Mouse (Mus musculus): ENCODE measurements around the gene Drap1. TPM values are rescaled to one million over a fixed set of nuclear protein-coding genes. Genes with fewer than 3 reads are reported as not detected.
A peak's percentile ranks its signal among the peaks of the same experiment; 100 is the strongest.

The Drap1 gene
- polyA plus RNA-seq, 1 experiment from 2014 or later, result 262 TPM

DNA sequence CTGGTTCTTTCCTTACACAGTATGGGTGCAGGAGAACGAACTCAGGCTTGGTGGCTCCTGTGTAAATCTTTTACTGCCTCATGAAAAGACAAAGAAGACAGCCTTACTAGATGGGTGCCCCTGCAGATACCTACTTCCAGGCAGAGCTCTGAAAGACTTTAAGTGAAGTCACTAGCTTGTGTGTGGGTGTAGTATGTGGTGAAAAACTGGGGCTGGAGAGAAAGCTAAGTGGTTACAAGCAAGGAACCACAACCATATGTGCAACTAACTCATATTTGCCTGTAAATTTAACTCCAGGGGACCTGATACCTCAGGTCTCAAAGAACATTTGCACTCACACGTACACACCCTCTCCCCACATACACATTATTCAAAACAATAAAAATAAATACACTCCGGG is 35.1 kb upstream of the Drap1 start:
- no peak for ATAC-seq (ENCODE audit: low FRiP score, low read depth)
- Histone ChIP-seq H3K36me3 (peaks cover 16% of the 10 kb centered on the region), H3K9me3 (no peaks in the 10 kb centered on the region), H3K9ac (replicated peaks) (peak overlapping the region; percentile 82), H3K4me3 (peak overlapping the region; percentile 81), H3K27me3 (peaks cover 15% of the 10 kb centered on the region), H3K4me2 (replicated peaks) (peak overlapping the region; percentile 98), H3K4me1 (peaks cover 53% of the 10 kb centered on the region), H3K27ac (replicated peaks) (peak overlapping the region; percentile 73)
- 28% methylated on average over 3 of the region's 3 CpGs for WGBS

DNA sequence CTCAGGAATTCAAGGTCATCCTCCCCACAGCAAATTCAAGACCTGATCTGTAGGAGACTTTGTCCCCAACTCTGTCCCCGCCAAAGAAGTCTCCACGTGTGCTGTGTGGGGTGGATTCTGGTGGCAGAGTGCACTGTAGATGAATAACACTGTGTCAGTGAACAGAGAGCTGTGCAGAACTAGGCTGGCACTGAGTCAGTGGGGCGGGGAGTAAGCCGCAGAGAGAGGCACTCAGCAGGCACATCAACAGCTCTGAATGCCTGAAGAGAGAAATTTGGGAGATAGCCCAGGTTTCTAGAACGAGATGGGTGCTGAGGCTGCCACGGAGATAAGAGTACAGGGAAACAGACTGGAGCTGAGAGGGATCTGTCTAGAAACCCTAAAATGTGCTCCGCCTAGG is 34.2 kb upstream of the Drap1 start:
- no peak overlapping the region for H3K4me3 ChIP-seq
- peaks cover 47% of the 10 kb centered on the region for H3K4me1 ChIP-seq
- H3K27ac ChIP-seq (replicated peaks), result no peak overlapping the region
- H3K9ac ChIP-seq (replicated peaks), result no peak overlapping the region
- 73% methylated on average over 7 of the region's 7 CpGs for WGBS
- H3K4me2 ChIP-seq (replicated peaks), result no peak overlapping the region
- H3K36me3 ChIP-seq, result peaks cover 19% of the 10 kb centered on the region
- ATAC-seq (ENCODE audit: low FRiP score, low read depth), result no peak
- H3K9me3 ChIP-seq, result no peaks in the 10 kb centered on the region
- H3K27me3 ChIP-seq, result peaks cover 15% of the 10 kb centered on the region

DNA sequence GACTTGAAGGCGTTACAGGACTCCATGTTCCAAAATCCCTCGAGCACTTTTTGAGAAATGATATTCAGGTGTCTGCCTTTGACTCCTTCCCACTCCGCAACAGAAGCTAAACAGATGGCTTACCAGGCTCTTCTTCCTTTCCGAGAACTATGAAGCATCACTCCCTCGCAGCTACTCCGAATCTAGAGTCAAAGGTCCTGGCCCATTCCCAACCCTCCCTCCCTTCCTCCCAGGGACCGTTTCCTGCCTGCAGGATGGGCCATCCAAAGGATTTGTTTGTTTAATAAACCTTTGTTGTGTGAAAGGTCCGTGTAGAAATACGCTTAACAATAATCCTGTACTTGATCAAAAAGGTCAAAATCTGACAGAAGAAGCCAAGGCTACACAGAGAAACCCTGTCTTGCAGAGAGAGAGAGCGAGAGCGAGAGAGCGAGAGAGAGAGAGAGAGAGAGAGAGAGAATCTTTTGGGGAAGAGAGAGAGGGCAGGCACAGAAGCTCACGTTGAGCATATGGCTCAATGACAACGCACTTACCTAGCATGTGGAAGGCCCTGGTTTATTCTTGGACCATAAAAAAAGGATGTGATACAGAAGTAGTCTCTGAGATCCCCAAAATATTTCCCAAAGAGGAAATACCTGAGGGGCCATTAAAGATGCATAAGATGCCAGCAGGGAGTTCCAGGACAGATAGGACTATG is 33.1 kb upstream of the Drap1 start, which contains the start of gene Ccdc85b:
Ccdc85b (minus strand) TSS at position 149 of the 697 bp plus-strand sequence.
- peak within 1 kb of the TSS; percentile 83 for H3K9ac ChIP-seq (replicated peaks)
- H3K27ac ChIP-seq (replicated peaks), result peak within 1 kb of the TSS; percentile 87
- peaks cover 15% of the 10 kb centered on the region for H3K27me3 ChIP-seq
- no peaks in the 10 kb centered on the region for H3K9me3 ChIP-seq
- H3K4me3 ChIP-seq, result peak within 1 kb of the TSS; percentile 72
- peaks cover 16% of the 10 kb centered on the region for H3K36me3 ChIP-seq
- peak within 1 kb of the TSS; percentile 98 for H3K4me2 ChIP-seq (replicated peaks)
- no peak for ATAC-seq (ENCODE audit: low FRiP score, low read depth)
- WGBS, result 16% methylated on average over 14 of the region's 14 CpGs
- peaks cover 43% of the 10 kb centered on the region for H3K4me1 ChIP-seq

GRCm38 (mm10) chr19:5456922-5457745 is 32.4 kb upstream of the Drap1 start:
- Histone ChIP-seq H3K27ac (replicated peaks) (peak overlapping the region; percentile 87), H3K36me3 (peaks cover 10% of the 10 kb centered on the region; the same call in 1 of the 2 replicates), H3K4me3 (peak overlapping the region; percentile 72), H3K4me2 (replicated peaks) (peak overlapping the region; percentile 98), H3K9me3 (no peaks in the 10 kb centered on the region), H3K4me1 (peaks cover 43% of the 10 kb centered on the region), H3K9ac (replicated peaks) (peak overlapping the region; percentile 83), H3K27me3 (peaks cover 15% of the 10 kb centered on the region)
- ATAC-seq (ENCODE audit: low FRiP score, low read depth), result peak; percentile 93
- WGBS, result under 1% methylated on average over 70 of the region's 70 CpGs

DNA sequence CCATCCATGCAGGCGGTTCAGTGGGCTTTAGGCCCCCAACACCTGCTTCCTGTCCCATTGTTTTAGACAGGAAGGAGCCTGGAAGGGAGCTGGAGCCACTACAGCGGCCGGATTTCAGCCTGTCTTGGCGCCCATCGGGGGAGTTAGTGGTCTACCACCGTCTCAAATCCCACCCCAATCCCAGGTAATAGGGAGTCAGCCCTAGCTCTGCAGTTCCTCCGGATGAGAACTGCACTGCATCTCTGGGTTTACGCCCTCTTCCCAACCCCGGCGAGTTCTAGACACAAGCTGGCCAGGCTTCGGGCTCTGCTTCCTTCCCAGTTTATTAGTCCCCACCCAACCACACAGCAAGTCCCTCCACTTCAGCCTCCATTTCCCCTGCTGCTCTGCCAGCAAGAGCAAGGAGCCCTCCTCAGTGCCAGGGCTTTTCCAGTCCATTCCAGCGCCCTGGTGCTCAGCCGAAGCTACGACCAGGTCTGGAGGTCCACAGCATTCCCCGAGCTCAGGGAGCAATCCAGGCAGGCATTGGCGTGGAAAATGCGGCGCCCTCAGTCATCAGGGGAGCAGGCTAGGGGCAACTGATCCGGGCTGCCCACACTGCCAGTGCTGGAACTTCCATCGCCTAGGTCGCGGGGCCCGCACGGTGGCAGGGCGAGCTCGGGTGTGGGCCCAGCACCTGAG is 31.6 kb upstream of the Drap1 start:
- Histone ChIP-seq H3K9me3 (no peaks in the 10 kb centered on the region), H3K4me3 (peak overlapping the region; percentile 72), H3K4me2 (replicated peaks) (peak overlapping the region; percentile 98), H3K4me1 (peaks cover 38% of the 10 kb centered on the region), H3K27me3 (peaks cover 21% of the 10 kb centered on the region), H3K27ac (replicated peaks) (peak overlapping the region; percentile 87), H3K9ac (replicated peaks) (peak overlapping the region; percentile 83), H3K36me3 (peaks cover 10% of the 10 kb centered on the region; the same call in 1 of the 2 replicates)
- 3% methylated on average over 26 of the region's 26 CpGs for WGBS
- no peak for ATAC-seq (ENCODE audit: low FRiP score, low read depth)

GRCm38 (mm10) chr19:5455568-5455967 is 30.8 kb upstream of the Drap1 start:
- Histone ChIP-seq H3K4me1 (peaks cover 32% of the 10 kb centered on the region), H3K36me3 (peaks cover 10% of the 10 kb centered on the region; the same call in 1 of the 2 replicates), H3K27ac (replicated peaks) (no peak overlapping the region), H3K9ac (replicated peaks) (peak overlapping the region; percentile 83; the same call in 1 of the 2 replicates), H3K9me3 (no peaks in the 10 kb centered on the region), H3K4me3 (peak overlapping the region; percentile 72), H3K4me2 (replicated peaks) (peak overlapping the region; percentile 98), H3K27me3 (peaks cover 29% of the 10 kb centered on the region)
- WGBS, result 61% methylated on average over 8 of the region's 8 CpGs
- no peak for ATAC-seq (ENCODE audit: low FRiP score, low read depth)

DNA sequence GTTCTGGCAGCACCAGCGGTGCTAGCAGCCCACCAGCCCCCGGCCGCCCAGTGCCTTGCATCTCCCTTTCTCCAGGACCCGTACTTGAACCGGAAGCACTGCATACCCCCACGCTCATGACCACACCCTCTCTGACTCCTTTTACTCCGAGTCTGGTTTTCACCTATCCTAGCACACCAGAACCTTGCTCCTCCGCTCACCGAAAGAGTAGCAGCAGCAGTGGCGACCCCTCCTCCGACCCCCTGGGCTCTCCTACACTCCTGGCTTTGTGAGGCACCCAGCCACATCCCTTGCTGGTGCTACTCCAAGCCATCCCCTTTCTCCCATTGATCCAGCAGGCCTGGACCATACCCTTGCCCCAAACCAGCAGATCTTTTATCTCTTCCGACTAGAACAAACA is 30.3 kb upstream of the Drap1 start:
- no peak overlapping the region for H3K4me3 ChIP-seq
- H3K27ac ChIP-seq (replicated peaks), result no peak overlapping the region
- 87% methylated on average over 12 of the region's 12 CpGs for WGBS
- H3K4me2 ChIP-seq (replicated peaks), result peak overlapping the region; percentile 98
- H3K4me1 ChIP-seq, result peaks cover 31% of the 10 kb centered on the region
- H3K9me3 ChIP-seq, result no peaks in the 10 kb centered on the region
- peaks cover 10% of the 10 kb centered on the region; the same call in 1 of the 2 replicates for H3K36me3 ChIP-seq
- peaks cover 34% of the 10 kb centered on the region for H3K27me3 ChIP-seq
- H3K9ac ChIP-seq (replicated peaks), result no peak overlapping the region
- ATAC-seq (ENCODE audit: low FRiP score, low read depth), result no peak

- no peak overlapping the region for H3K4me2 ChIP-seq (replicated peaks)
- no peak for ATAC-seq (ENCODE audit: low FRiP score, low read depth)
- H3K36me3 ChIP-seq, result peaks cover 10% of the 10 kb centered on the region; the same call in 1 of the 2 replicates
- H3K9me3 ChIP-seq, result no peaks in the 10 kb centered on the region
- H3K4me1 ChIP-seq, result peaks cover 33% of the 10 kb centered on the region
- 79% methylated on average over 6 of the region's 6 CpGs for WGBS
- no peak overlapping the region for H3K9ac ChIP-seq (replicated peaks)
- H3K4me3 ChIP-seq, result no peak overlapping the region
- H3K27me3 ChIP-seq, result peaks cover 52% of the 10 kb centered on the region
- H3K27ac ChIP-seq (replicated peaks), result no peak overlapping the region
Observed at GRCm38 (mm10) chr19:5451766-5452165, 27.0 kb upstream of the Drap1 start.

DNA sequence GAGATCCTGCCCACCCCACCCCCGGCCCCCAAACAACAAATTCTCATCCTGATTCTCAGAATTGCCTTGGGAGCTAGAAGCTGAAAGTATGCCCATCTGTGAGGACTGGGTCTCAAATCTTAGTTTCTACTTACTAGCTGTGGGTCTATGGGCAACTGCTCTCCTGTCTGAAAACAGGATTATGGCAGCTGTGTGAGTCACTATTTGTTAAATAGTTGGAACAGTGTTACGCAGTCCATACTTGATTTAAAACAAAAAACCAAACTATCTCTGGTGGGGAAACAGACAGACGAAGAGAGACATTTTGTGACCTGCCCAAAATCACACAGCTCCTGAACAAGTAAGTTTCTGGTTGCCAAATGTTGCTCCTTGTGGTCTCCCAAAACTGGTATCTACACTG is 24.9 kb upstream of the Drap1 start:
- peaks cover 73% of the 10 kb centered on the region for H3K27me3 ChIP-seq
- peaks cover 10% of the 10 kb centered on the region; the same call in 1 of the 2 replicates for H3K36me3 ChIP-seq
- H3K4me2 ChIP-seq (replicated peaks), result no peak overlapping the region
- no peak overlapping the region for H3K9ac ChIP-seq (replicated peaks)
- H3K9me3 ChIP-seq, result no peaks in the 10 kb centered on the region
- H3K4me1 ChIP-seq, result peaks cover 15% of the 10 kb centered on the region
- no peak for ATAC-seq (ENCODE audit: low FRiP score, low read depth)
- WGBS, result 86% methylated on average over 3 of the region's 3 CpGs
- H3K4me3 ChIP-seq, result no peak overlapping the region
- H3K27ac ChIP-seq (replicated peaks), result no peak overlapping the region

GRCm38 (mm10) chr19:5448354-5449150 is 23.8 kb upstream of the Drap1 start:
- Histone ChIP-seq H3K9ac (replicated peaks) (peak overlapping the region; percentile 59; the same call in 1 of the 2 replicates), H3K36me3 (0 out of 2 replicates have a peak, but pooled peaks cover under 1% of the 10 kb centered on the region), H3K4me1 (peaks cover 15% of the 10 kb centered on the region), H3K9me3 (no peaks in the 10 kb centered on the region), H3K27me3 (peaks cover 84% of the 10 kb centered on the region), H3K4me3 (peak overlapping the region; percentile 49), H3K27ac (replicated peaks) (no peak overlapping the region), H3K4me2 (replicated peaks) (peak overlapping the region; percentile 97)
- ATAC-seq (ENCODE audit: low FRiP score, low read depth), result no peak
- WGBS, result 11% methylated on average over 36 of the region's 36 CpGs

All from midbrain, embryonic 12.5 days (tissue).